Mouse (Mus musculus): ENCODE measurements at regions not wholly inside any gene's neighbourhood (a gene's known extent, or its start where the extent isn't known, plus 50 kb on each side); places are given as distances from the start of the nearest gene placed in this dataset.

GRCm38 (mm10) chr7:64058282-64058872, 95.3 kb upstream of the Trpm1 start:
- DNase-seq (ENCODE audit: low read depth), result no peak

- DNase-seq (ENCODE audit: low read depth), result no peak
Observed at GRCm38 (mm10) chr7:64057873-64058272, 95.8 kb upstream of the Trpm1 start.

- no peak for DNase-seq (ENCODE audit: low read depth)
Observed at GRCm38 (mm10) chr7:64056498-64056897, 97.1 kb upstream of the Trpm1 start.

- no peak for DNase-seq (ENCODE audit: low read depth)
Observed at GRCm38 (mm10) chr7:64054996-64055395, 98.6 kb upstream of the Trpm1 start.

GRCm38 (mm10) chr7:64053766-64054165, 99.9 kb upstream of the Trpm1 start:
- DNase-seq (ENCODE audit: low read depth), result no peak

- peak; percentile 98 for DNase-seq (ENCODE audit: low read depth)
Observed at GRCm38 (mm10) chr7:64052400-64052799, 101.2 kb upstream of the Trpm1 start.

GRCm38 (mm10) chr7:64050826-64051401, 102.7 kb upstream of the Trpm1 start:
- peak; percentile 62 for DNase-seq (ENCODE audit: low read depth)

GRCm38 (mm10) chr7:64050246-64050645, 103.4 kb upstream of the Trpm1 start:
- DNase-seq (ENCODE audit: low read depth), result peak; percentile 88

- DNase-seq (ENCODE audit: low read depth), result no peak
Observed at GRCm38 (mm10) chr7:64049183-64049965, 104.3 kb upstream of the Trpm1 start.

GRCm38 (mm10) chr7:64048452-64049182, 105.0 kb upstream of the Trpm1 start:
- no peak for DNase-seq (ENCODE audit: low read depth)

GRCm38 (mm10) chr7:64047831-64048230, 105.8 kb upstream of the Trpm1 start:
- no peak for DNase-seq (ENCODE audit: low read depth)

GRCm38 (mm10) chr7:64045292-64045691, 106.6 kb upstream of the Klf13 start:
- no peak for DNase-seq (ENCODE audit: low read depth)

- no peak for DNase-seq (ENCODE audit: low read depth)
Observed at GRCm38 (mm10) chr7:64042978-64043377, 104.3 kb upstream of the Klf13 start.

GRCm38 (mm10) chr7:64041303-64041702, 102.6 kb upstream of the Klf13 start:
- DNase-seq (ENCODE audit: low read depth), result no peak

GRCm38 (mm10) chr7:64040026-64040737, 101.5 kb upstream of the Klf13 start:
- no peak for DNase-seq (ENCODE audit: low read depth)

GRCm38 (mm10) chr7:64037701-64038231, 99.1 kb upstream of the Klf13 start:
- DNase-seq (ENCODE audit: low read depth), result no peak

- no peak for DNase-seq (ENCODE audit: low read depth)
Observed at GRCm38 (mm10) chr7:64036154-64036553, 97.4 kb upstream of the Klf13 start.

GRCm38 (mm10) chr7:64035025-64035606, 96.4 kb upstream of the Klf13 start:
- DNase-seq (ENCODE audit: low read depth), result no peak

- no peak for DNase-seq (ENCODE audit: low read depth)
Observed at GRCm38 (mm10) chr7:64034493-64034892, 95.8 kb upstream of the Klf13 start.

GRCm38 (mm10) chr7:64033388-64033787, 94.7 kb upstream of the Klf13 start:
- DNase-seq (ENCODE audit: low read depth), result no peak

GRCm38 (mm10) chr7:64032921-64033354, 94.2 kb upstream of the Klf13 start:
- no peak for DNase-seq (ENCODE audit: low read depth)

All from gonadal fat pad, adult 2 months (tissue).